Mouse (Mus musculus) spleen, adult 2 months (tissue): ENCODE results near the gene Olfr366.

Experiments used
- CTCF ChIP-seq: fragments of 200-500 bp; IDR thresholded peaks from 2 replicates; pipeline ENCODE4 v1.5.1; 2011; ENCODE audit warnings: mild to moderate bottlenecking, inconsistent platforms; ENCODE audit not compliant: insufficient read depth, insufficient read length, insufficient replicate concordance; ENCODE audit errors: extremely low read depth
- POLR2A ChIP-seq: fragments of 200-500 bp; IDR thresholded peaks from 2 replicates; pipeline ENCODE4 v1.6.1; 2011; ENCODE audit warnings: low read depth, low read length, inconsistent platforms

- no peak for TF ChIP-seq POLR2A
- TF ChIP-seq CTCF = no peak
Observed at GRCm38 (mm10) chr2:37211274-37211673, at the start of gene Olfr366.
